Mouse (Mus musculus): Measurements from ENCODE around the gene BC049762. TPM values are rescaled to one million over a fixed set of nuclear protein-coding genes. Genes with fewer than 3 reads are reported as not detected.

Gene BC049762
- total RNA-seq, 2 experiments from 2014 or later: not detected

GRCm38 (mm10) chr11:51207758-51208157, 55.1 kb downstream of the BC049762 start:
- no peak for TF ChIP-seq CTCF (IDR thresholded peaks at IDR 0.05)
- H3K4me3 ChIP-seq: no peak overlapping the region
- intact Hi-C loops (cut with DNase I): no loop called here
- H3K27ac ChIP-seq: no peak overlapping the region
- no peak for DNase-seq (ENCODE audit: extremely low spot score in 1 of 2, low spot score in 2 of 2)

Other genes starting within 250 kb of the BC049762 start
- gene Olfr54, start 248.8 kb downstream of the BC049762 start, total RNA-seq (2021): not detected
- gene Olfr1375, start 214.9 kb downstream of the BC049762 start, total RNA-seq (2021): not detected
- 1 to 10 TPM; 6.5 to 8.5 TPM for gene Zfp354a, start 203.8 kb downstream of the BC049762 start, total RNA-seq (2021)
- gene Gm12569, start 42.6 kb downstream of the BC049762 start, total RNA-seq (2021): not detected
- 100 to 1,000 TPM; 106 to 134 TPM for gene Clk4, start 1.3 kb downstream of the BC049762 start, total RNA-seq (2021)
- 10 to 100 TPM; 11.1 to 11.3 TPM for gene Col23a1, start 26.9 kb upstream of the BC049762 start, total RNA-seq (2021)